Comparison of ENCODE assay signal across 21 mouse cellular contexts in the genomic region with DNA sequence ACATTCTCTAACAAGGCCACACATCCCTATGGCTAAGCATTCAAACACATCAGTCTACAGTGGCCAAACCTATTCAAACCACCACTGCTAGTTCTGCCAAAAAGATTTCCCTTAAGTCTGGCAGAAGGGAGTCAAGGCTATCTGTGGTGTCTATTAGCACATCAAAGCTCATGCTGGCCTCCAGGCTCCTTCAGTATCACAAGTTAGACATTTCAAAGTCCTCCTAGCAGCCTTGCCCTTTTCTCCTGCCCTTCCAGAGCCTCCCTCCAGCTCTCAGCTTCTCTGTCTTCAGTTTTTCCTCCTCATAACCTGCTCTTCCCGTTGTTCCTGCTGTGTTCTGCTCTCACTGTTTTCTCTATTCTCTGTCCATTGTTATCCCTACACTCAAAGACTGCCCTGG. TPM values are rescaled to one million over a fixed set of nuclear protein-coding genes. Genes with fewer than 3 reads are reported as not detected.
DNase-seq lines count a peak whose midpoint lies in the region; ATAC-seq and TF ChIP-seq lines count a peak whose summit lies in the region.
"Had no signal": no experiment of that assay in that cellular context is flagged by ENCODE, and none has a peak within 500 bp of the region (broad histone marks: within the 10 kb centered on the region; RNA-seq: fewer than 3 reads in every experiment).

No protein-coding gene starts in this region.

- no peak for TF ChIP-seq CTCF in intestine, postnatal 0 days (IDR thresholded peaks at IDR 0.05; ENCODE audit: low read depth)
- no peak for TF ChIP-seq CTCF in small intestine, adult 2 months (IDR thresholded peaks at IDR 0.05; ENCODE audit: extremely low read depth, insufficient read length, insufficient replicate concordance, low read depth, low read length)

- peaks cover 13% of the 10 kb centered on the region for H3K4me1 ChIP-seq in intestine, postnatal 0 days (replicated peaks; ENCODE audit: control insufficient read depth, insufficient read depth, low read length)
- H3K4me1 ChIP-seq in intestine, embryonic 16.5 days (ENCODE audit: control insufficient read depth, insufficient read depth, low read length), result peaks cover 11% of the 10 kb centered on the region
- H3K4me1 ChIP-seq in small intestine, adult 2 months (ENCODE audit: control insufficient read depth, insufficient read depth, insufficient read length, low read length), result peaks cover 20% of the 10 kb centered on the region

- peak overlapping the region; percentile 41; the same call in 1 of the 2 replicates for H3K27ac ChIP-seq in intestine, postnatal 0 days (ENCODE audit: low read depth, low read length)
- H3K27ac ChIP-seq in intestine, embryonic 16.5 days (ENCODE audit: low read length), result no peak overlapping the region
- peak overlapping the region; percentile 40 for H3K27ac ChIP-seq in small intestine, adult 2 months (ENCODE audit: insufficient read depth, low read depth, low read length)
- H3K27ac ChIP-seq: embryonic facial prominence, embryonic 13.5 days; embryonic facial prominence, embryonic 15.5 days; forebrain, embryonic 10.5 days; forebrain, embryonic 12.5 days had no signal

- no peak overlapping the region for H3K9ac ChIP-seq in intestine, postnatal 0 days (ENCODE audit: low read depth, low read length)
- H3K9ac ChIP-seq in intestine, embryonic 16.5 days (ENCODE audit: low read depth, low read length), result no peak overlapping the region
- H3K9ac ChIP-seq: embryonic facial prominence, embryonic 13.5 days; embryonic facial prominence, embryonic 15.5 days; forebrain, embryonic 12.5 days had no signal

- no peak for ATAC-seq in intestine, postnatal 0 days
- no peak for ATAC-seq in intestine, embryonic 16.5 days
- ATAC-seq: activated CD4-positive, CD25-positive, alpha-beta regulatory T cell, adult 4 months; forebrain, embryonic 14.5 days; forebrain, embryonic 16.5 days had no signal

- no peak overlapping the region for H3K4me3 ChIP-seq in intestine, postnatal 0 days (ENCODE audit: low read depth, low read length)
- no peak overlapping the region for H3K4me3 ChIP-seq in intestine, embryonic 16.5 days (ENCODE audit: low read length)
- no peak overlapping the region for H3K4me3 ChIP-seq in small intestine, adult 2 months (ENCODE audit: low read depth, low read length)
- H3K4me3 ChIP-seq: embryonic facial prominence, embryonic 13.5 days; embryonic facial prominence, embryonic 15.5 days; erythroblast, embryonic 14.5 days; forebrain, embryonic 10.5 days; forebrain, embryonic 12.5 days had no signal

- no peak for TF ChIP-seq POLR2A in small intestine, adult 2 months (IDR thresholded peaks at IDR 0.05; ENCODE audit: low read depth, low read length)

- H3K4me2 ChIP-seq in intestine, postnatal 0 days (replicated peaks; ENCODE audit: low read depth), result no peak overlapping the region
- H3K4me2 ChIP-seq in intestine, embryonic 16.5 days (ENCODE audit: low read depth, low read length), result no peak overlapping the region
- H3K4me2 ChIP-seq: embryonic facial prominence, embryonic 13.5 days; embryonic facial prominence, embryonic 15.5 days; forebrain, embryonic 12.5 days had no signal

- H3K36me3 ChIP-seq in intestine, postnatal 0 days (ENCODE audit: control insufficient read depth, insufficient read depth), result no peaks in the 10 kb centered on the region
- H3K36me3 ChIP-seq in intestine, embryonic 16.5 days (ENCODE audit: control insufficient read depth, insufficient read depth, low read length), result no peaks in the 10 kb centered on the region
- H3K36me3 ChIP-seq in small intestine, adult 2 months (ENCODE audit: control insufficient read depth, insufficient read depth, low read length), result no peaks in the 10 kb centered on the region
- H3K36me3 ChIP-seq: embryonic facial prominence, embryonic 13.5 days; embryonic facial prominence, embryonic 15.5 days; forebrain, embryonic 10.5 days; forebrain, embryonic 12.5 days had no signal

- H3K9me3 ChIP-seq in intestine, postnatal 0 days (ENCODE audit: control insufficient read depth), result no peaks in the 10 kb centered on the region
- H3K9me3 ChIP-seq in intestine, embryonic 16.5 days (ENCODE audit: control insufficient read depth, low read length), result no peaks in the 10 kb centered on the region
- H3K9me3 ChIP-seq: embryonic facial prominence, embryonic 13.5 days; embryonic facial prominence, embryonic 15.5 days; forebrain, embryonic 10.5 days; forebrain, embryonic 12.5 days had no signal

- WGBS in intestine, postnatal 0 days, result 34% methylated on average over 1 of the region's 1 CpGs
- WGBS in intestine, embryonic 16.5 days, result 52% methylated on average over 1 of the region's 1 CpGs
- 56% methylated on average over 1 of the region's 1 CpGs for WGBS in small intestine, adult 2 months

- peak; percentile 25 for DNase-seq in adrenal gland, postnatal 14 days
- DNase-seq in adrenal gland, postnatal 25 days, result no peak
- no peak for DNase-seq in cerebellum, adult 8-10 months
- DNase-seq: adrenal gland, postnatal 10 days; cerebellum, adult 11-12 months; cerebellum, adult 2 months; cerebellum, adult 9-11 months; cerebellum, postnatal 14 days; cerebellum, postnatal 36 days; embryo, embryonic 11 days had no signal

- no peaks in the 10 kb centered on the region for H3K27me3 ChIP-seq in intestine, postnatal 0 days (replicated peaks; ENCODE audit: control insufficient read depth, insufficient read depth, low read length)
- H3K27me3 ChIP-seq in intestine, embryonic 16.5 days (replicated peaks; ENCODE audit: control insufficient read depth, insufficient read depth, low read length), result no peaks in the 10 kb centered on the region
- H3K27me3 ChIP-seq in small intestine, adult 2 months (ENCODE audit: control insufficient read depth, insufficient read depth, low read length), result no peaks in the 10 kb centered on the region
- H3K27me3 ChIP-seq: embryonic facial prominence, embryonic 13.5 days; embryonic facial prominence, embryonic 15.5 days had no signal

RNA-seq across cellular contexts. Expression of gene Rwdd2b, which starts 3.7 kb away (rescaled TPM):
- 6.4 and 8.6 TPM in 2 replicates for total RNA-seq in adrenal gland, postnatal 14 days (2021)
- total RNA-seq in adrenal gland, postnatal 25 days (2021), result 6.9 and 8.8 TPM in 2 replicates
- 20.6 and 21.1 TPM in 2 replicates for polyA plus RNA-seq in intestine, postnatal 0 days (2015; fragmentation: Nextera tagmentation; extraction: Ambion mirVana)
- 15.2 and 17.4 TPM in 2 replicates for polyA plus RNA-seq in intestine, embryonic 16.5 days (2015; fragmentation: Nextera tagmentation; extraction: Ambion mirVana)
- 10.2 and 33.3 TPM in 2 replicates for polyA plus RNA-seq in small intestine, adult 2 months (2012; rRNA removed)

RNA-seq across cellular contexts. Expression of gene Usp16, which starts 10.4 kb away (rescaled TPM):
- 78.6 and 78.9 TPM in 2 replicates for total RNA-seq in adrenal gland, postnatal 14 days (2021)
- total RNA-seq in adrenal gland, postnatal 25 days (2021), result 70.9 and 72.4 TPM in 2 replicates
- polyA plus RNA-seq in intestine, postnatal 0 days (2015; fragmentation: Nextera tagmentation; extraction: Ambion mirVana), result 38.1 and 39.5 TPM in 2 replicates
- polyA plus RNA-seq in intestine, embryonic 16.5 days (2015; fragmentation: Nextera tagmentation; extraction: Ambion mirVana), result 33.7 and 35.4 TPM in 2 replicates
- polyA plus RNA-seq in small intestine, adult 2 months (2012; rRNA removed), result 5.4 and 10.0 TPM in 2 replicates

RNA-seq across cellular contexts. Expression of gene Ltn1, which starts 11.7 kb away (rescaled TPM):
- 33.6 and 35.7 TPM in 2 replicates for total RNA-seq in adrenal gland, postnatal 14 days (2021)
- total RNA-seq in adrenal gland, postnatal 25 days (2021), result 32.9 and 38.9 TPM in 2 replicates
- polyA plus RNA-seq in intestine, postnatal 0 days (2015; fragmentation: Nextera tagmentation; extraction: Ambion mirVana), result 7.9 and 8.3 TPM in 2 replicates
- 19.3 and 20.5 TPM in 2 replicates for polyA plus RNA-seq in intestine, embryonic 16.5 days (2015; fragmentation: Nextera tagmentation; extraction: Ambion mirVana)
- 1.3 and 2.2 TPM in 2 replicates for polyA plus RNA-seq in small intestine, adult 2 months (2012; rRNA removed)

RNA-seq across cellular contexts. Expression of gene Cct8, which starts 51.6 kb away (rescaled TPM):
- total RNA-seq in adrenal gland, postnatal 14 days (2021), result 192 and 207 TPM in 2 replicates
- 203 and 229 TPM in 2 replicates for total RNA-seq in adrenal gland, postnatal 25 days (2021)
- polyA plus RNA-seq in intestine, postnatal 0 days (2015; fragmentation: Nextera tagmentation; extraction: Ambion mirVana), result 156 and 157 TPM in 2 replicates
- 357 and 397 TPM in 2 replicates for polyA plus RNA-seq in intestine, embryonic 16.5 days (2015; fragmentation: Nextera tagmentation; extraction: Ambion mirVana)
- polyA plus RNA-seq in small intestine, adult 2 months (2012; rRNA removed), result 2.4 and 4.6 TPM in 2 replicates
